Mouse (Mus musculus): ENCODE measurements at regions not wholly inside any gene's neighbourhood (a gene's known extent, or its start where the extent isn't known, plus 50 kb on each side); places are given as distances from the start of the nearest gene placed in this dataset.

DNA sequence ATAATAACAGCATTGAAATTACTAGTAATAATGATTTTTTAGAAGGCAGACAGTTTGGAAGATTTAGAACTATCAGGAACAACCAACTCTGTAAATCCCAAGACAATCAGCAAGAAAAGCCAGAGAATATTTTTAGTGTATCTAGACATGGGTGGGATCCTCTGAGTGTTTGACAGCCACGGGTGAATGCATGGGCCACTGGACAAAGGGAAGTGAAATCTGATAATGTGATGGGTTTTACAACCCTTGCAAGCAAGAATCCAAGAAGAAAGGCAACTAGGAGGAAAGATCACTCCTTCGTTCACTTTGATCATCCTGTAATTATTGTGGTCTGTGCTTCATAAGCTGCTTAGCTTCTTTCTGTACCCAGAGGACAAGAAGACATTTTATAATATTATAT lies 149.2 kb upstream of the Asb5 start:
- TF ChIP-seq CTCF (IDR thresholded peaks at IDR 0.05; ENCODE audit: control insufficient read depth, insufficient read depth, insufficient read length) (no peak), MAX (IDR thresholded peaks at IDR 0.05) (no peak), MYOD1 (IDR thresholded peaks at IDR 0.05; ENCODE audit: control insufficient read depth, insufficient read length, low read depth) (no peak), MYOG (IDR thresholded peaks at IDR 0.05; ENCODE audit: control insufficient read depth, extremely low read depth, insufficient read length) (no peak), CEBPB (IDR thresholded peaks at IDR 0.05; ENCODE audit: low read depth) (no peak), USF1 (IDR thresholded peaks at IDR 0.05; ENCODE audit: low read depth) (no peak), FOSL1 (IDR thresholded peaks at IDR 0.05; ENCODE audit: insufficient read depth, low read length, poor library complexity, severe bottlenecking) (no peak)

Measured in C2C12 (cell line).